Mouse (Mus musculus) ES-CJ7 (cell line): ENCODE results near the gene Chtop.

Source experiments
- DNase-seq: peaks from one replicate; pipeline ENCODE4 v3.0.0; 2011; ENCODE audit warnings: low read depth, low spot score

Gene Chtop

DNA sequence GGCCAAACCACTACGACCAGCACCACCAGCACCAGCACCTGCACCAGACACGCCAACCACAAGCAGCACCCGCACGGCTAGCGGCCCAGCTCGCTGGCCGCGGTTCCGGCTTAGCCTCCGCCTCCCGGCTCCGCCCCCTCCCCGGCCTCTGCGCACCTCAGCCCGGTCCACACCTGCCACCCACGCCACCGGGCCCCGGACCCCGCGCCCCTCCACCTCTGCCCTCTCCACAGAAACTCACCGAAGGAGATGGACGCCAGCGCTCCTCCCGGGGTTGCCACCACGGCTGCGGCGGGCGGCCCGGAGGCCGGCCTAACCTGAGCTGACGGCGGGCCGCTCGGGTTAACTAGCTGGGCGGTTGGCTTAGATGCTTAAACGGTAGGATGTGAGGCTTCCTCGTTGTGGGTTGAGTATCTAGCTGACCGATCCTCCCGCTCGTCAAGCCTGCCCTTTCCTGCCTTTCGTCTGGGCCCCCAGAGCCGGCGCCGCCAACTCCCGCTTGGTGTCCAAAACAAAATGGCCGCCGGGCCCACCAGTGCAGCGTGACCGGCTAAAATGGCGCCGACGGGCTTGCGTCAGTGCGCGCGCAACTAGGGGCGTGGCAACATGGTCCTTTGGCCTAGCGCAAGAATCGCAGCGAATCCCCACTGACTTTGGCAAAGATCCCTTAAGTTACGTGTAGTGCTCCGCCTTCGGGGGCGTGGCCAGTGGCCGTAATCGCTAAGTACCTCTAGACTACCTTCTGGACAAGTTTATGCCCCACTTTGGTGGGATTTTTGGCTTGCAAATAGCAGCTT, at the start of gene Chtop:
Gene Chtop, minus strand, starts transcription at position 549 of the 797 bp plus-strand sequence.
- DNase-seq = peak; percentile 100

DNA sequence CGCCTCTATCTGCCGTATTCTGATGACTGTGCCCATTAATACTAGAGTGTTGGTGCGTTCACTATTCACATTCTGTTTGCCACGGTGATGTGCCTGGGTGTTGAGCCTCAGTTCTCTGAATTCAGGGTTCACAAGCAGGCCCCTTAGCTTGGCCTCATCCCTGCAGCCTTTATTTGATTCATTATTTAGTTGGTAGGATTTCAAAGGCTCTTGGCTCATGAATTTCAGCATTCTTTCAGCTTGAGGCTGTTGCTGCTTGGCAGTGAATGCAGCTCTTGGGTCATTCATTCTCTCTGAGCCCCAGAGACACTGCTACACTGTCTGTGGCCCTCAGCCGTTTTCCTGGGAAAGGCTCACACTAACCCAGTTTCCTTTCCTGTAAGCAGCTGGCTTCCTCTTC, 46.7 kb upstream of the Chtop start:
- no peak for DNase-seq

DNA sequence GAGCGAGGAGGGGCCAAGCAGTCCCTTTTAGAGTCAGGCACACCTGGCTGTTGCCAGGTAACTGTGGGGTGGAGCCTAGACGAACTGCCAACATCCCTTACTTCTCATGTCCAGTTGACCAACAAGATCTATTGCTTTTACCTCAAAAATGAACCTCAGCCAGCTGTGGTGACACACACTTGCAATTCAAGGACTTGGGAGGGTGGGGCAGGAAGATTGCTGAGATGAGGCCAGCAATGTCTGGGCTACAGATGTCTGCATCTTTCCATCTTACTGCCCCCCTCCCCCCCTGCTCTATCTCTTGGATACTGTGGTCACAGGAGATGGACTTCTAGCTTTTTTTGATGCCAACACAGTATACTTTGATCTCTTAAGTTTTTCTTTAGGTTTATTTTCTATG, 42.9 kb upstream of the Chtop start:
- no peak for DNase-seq

DNA sequence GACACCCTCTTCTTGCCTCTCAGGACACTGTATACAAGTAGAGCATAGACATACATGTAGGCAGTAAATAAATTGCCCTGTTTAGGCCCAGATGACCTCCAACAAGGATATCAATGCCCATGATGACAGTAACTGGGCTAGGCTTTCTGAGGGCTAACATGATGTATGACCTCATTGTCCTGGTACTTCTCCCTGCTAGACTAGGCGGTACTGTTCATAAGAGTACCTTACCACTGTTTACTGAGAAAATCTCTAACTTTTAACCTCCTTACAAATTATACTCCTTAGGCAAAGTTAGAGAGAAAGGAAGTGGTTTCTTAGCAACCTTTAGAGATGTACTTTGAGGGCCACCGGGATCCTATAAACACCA, 41.1 kb upstream of the Chtop start:
- no peak for DNase-seq

GRCm38 (mm10) chr3:90549676-90550420, 40.5 kb upstream of the Chtop start:
- no peak for DNase-seq

DNA sequence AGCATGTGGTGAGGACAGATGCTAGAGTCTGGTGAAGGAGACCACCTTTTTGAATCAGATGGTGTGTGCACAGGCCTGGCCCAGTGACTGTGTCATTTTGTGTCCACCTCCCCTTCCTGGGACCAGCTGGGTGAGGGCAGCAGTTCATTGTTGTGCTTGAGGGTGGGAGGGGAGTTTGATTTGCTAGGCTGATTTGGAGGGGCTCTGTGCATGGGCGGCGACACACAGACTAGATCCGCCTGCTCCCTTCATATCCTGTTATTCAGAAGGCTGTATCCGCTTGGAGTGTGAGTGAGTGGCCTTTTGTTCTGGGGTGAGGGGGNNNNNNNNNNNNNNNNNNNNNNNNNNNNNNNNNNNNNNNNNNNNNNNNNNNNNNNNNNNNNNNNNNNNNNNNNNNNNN, 31.6 kb upstream of the Chtop start:
- no peak for DNase-seq

DNA sequence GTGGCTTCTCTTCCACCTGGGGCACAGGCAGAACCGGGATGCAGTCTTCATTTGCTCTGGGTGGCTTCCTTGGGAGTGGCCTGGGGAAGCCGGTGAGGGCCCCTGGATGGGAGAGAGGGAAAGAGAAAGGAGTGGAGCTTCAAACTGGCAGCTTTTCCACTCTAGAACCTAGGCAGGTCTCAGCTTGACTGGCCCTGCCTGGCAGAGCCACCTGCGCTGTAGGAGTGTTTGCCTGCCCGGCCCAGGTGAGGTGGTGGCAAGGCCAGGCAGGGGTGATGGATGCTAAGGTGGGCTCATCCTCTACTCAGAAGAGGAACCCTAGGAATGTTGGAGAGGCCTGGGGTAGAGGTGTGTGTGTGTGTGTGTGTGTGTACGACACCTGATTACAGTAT, 28.6 kb upstream of the Chtop start:
- no peak for DNase-seq

- DNase-seq = peak; percentile 41
Observed at GRCm38 (mm10) chr3:90537141-90537904, 28.0 kb upstream of the Chtop start, which contains the start of gene S100a16. S100a16 (plus strand) TSS chr3:90537254.

DNA sequence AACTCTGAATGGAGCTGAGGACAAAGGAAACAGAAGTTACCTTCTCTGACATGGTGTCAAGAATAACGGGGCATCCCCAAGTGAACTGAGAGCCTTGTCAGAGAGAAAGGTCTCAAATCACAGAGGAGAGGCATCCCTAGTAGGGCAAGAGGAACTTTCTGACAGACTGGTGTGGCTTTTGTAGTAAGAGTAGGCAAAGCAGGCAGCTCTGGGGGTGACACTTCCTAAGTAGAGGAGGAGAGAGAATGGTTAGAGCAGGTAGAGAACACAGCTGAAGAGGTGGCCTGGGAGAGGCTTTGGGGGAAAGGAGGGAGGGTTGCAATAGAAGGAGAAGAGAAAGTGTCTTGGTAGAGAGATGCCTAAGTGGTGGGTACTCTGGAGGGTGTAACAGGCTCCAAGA, 26.1 kb upstream of the Chtop start:
- DNase-seq = no peak

DNA sequence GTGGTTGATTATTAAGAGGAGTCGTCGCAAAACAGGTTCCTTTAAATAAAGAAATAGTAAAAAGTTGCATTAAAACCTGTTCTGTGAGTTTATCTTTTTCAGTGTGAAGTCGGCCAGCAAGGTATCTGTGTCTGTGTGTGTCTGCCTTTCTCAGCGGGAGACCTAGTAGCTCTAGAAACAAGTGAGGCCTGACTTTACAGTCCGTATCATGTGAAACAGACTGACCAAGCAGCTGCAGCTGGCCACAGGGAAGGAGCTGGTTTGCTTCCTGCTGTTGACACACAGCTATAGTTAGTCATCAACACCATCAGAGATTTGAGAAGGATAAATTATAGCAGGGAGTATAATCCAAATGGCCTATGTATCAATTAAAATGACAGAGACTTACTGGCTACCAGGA, 22.4 kb upstream of the Chtop start:
- no peak for DNase-seq

DNA sequence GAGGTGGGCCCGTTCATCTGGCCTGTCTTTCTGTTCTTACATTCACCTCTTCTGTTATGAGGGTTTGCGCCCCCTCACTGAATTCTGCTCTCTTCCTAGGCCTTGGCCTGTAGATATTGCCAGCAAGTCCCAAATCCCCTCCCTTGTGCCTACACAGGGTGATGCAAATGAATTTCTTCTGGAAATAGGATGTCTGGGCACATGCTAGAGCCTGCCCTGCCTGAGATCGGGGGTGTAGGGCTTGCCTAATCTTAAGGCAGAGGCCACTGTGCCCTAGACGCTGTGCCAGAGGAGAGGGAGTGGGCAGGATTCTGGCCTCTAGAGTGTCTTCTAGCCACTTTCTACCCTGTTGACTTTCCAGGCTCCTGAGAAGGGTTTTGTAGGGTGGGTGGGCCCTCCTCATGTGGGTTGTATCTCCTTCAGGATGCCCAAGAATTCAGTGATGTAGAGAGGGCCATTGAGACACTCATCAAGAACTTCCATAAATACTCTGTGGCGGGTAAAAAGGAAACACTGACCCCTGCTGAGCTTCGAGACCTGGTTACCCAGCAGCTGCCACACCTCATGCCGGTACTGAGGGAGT, 18.1 kb upstream of the Chtop start:
- DNase-seq = no peak

GRCm38 (mm10) chr3:90526580-90526979, 17.3 kb upstream of the Chtop start, which contains the start of gene S100a14:
S100a14 (plus strand) TSS chr3:90526856.
- no peak for DNase-seq

DNA sequence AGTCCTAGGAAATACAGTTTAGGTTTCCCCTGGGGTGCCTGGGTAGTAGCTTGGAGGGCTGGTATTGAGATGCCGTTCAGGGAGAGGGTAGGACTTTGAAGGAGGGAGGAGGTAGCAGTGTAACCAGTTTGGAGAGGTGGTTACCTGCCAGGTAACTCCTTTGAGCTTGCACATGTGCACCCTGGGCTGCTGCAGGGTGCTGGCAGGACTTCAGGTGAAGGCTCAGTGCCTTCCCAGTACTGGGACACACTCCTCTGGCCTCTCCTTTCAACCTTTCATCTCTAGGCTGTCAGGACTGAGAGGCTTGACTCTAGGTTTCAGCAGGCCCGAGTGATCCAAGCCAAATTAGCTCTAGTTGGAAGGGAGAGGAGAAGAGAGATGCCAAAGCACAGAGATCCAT, 16.8 kb upstream of the Chtop start:
- DNase-seq = no peak

- DNase-seq = peak; percentile 93
Observed at GRCm38 (mm10) chr3:90525421-90525820, 16.1 kb upstream of the Chtop start.

GRCm38 (mm10) chr3:90517711-90518110, 8.4 kb upstream of the Chtop start:
- DNase-seq = no peak

DNA sequence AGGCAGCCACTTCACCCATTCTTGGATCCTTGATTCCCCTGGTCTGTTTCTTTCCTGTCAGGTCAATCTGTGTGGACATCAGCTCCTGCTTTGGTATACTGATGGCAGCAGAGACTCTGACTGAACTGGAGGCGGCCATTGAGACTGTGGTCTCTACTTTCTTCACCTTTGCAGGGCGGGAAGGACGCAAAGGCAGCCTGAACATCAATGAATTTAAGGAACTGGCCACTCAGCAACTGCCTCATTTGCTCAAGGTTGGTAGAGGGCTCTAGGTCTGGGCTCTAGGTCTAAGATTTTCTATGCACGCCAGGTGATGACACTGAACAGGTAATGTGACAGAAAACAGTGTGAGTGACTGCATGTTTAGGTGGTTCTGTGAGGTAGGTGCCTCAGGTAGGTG, 6.5 kb upstream of the Chtop start:
- no peak for DNase-seq

GRCm38 (mm10) chr3:90515242-90515641, 5.9 kb upstream of the Chtop start:
- no peak for DNase-seq

DNA sequence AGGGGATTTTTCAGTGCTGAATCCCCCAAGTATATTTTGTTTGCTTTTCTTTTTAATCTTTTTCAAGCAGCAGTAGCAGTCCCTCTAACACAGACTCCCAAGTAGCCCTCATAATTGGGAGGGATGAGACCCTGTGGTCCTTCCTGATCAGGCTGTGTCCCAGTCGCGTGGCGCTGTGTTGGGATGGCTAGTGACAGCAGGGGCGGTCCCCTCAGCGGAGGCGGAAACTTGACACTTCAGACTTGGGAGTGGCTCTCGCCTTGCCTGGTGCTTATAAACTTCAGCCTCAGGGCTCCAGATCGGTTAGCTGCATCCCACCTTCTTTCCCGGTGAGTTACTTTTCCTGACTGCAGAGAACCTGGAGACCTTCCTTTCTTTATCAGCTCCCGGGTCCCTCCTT, 5.4 kb upstream of the Chtop start:
- peak; percentile 56 for DNase-seq

- no peak for DNase-seq
Observed at GRCm38 (mm10) chr3:90513796-90514590, 4.7 kb upstream of the Chtop start, which contains the start of the genes S100a1 and S100a13. S100a1 (minus strand) TSS chr3:90514392. S100a13 (plus strand) TSS chr3:90514435.

- DNase-seq = peak; percentile 31
Observed at GRCm38 (mm10) chr3:90512948-90513642, 3.8 kb upstream of the Chtop start.
